Mouse (Mus musculus) embryonic facial prominence, embryonic 13.5 days (tissue): Measurements from ENCODE around the gene Smurf1. TPM values are rescaled to one million over a fixed set of nuclear protein-coding genes. Genes with fewer than 3 reads are reported as not detected.

Experiments
- ATAC-seq: fragments of 200-750 bp; cut with Nextera tagmentation; 2 replicates; pipeline ENCODE4 v1.8.0; 2017; ENCODE audit warnings: low read depth; ENCODE audit not compliant: insufficient number of reproducible peaks, insufficient read depth, low FRiP score, low TSS enrichment
- H3K27ac ChIP-seq: fragments of 300-500 bp; sonication (generic); 2 replicates; pipeline ENCODE4 v1.5.1; 2015; ENCODE audit warnings: moderate library complexity, mild to moderate bottlenecking, inconsistent platforms
- H3K27me3 ChIP-seq: fragments of 300-500 bp; sonication (generic); 2 replicates; pipeline ENCODE4 v1.6.1; 2015; ENCODE audit warnings: mild to moderate bottlenecking, inconsistent platforms
- H3K36me3 ChIP-seq: fragments of 300-500 bp; sonication (generic); 2 replicates; pipeline ENCODE4 v1.6.1; 2015; ENCODE audit warnings: mild to moderate bottlenecking, inconsistent platforms
- H3K4me1 ChIP-seq: fragments of 300-500 bp; sonication (generic); 2 replicates; pipeline ENCODE4 v1.6.1; 2015; ENCODE audit warnings: inconsistent platforms
- H3K4me2 ChIP-seq: fragments of 300-500 bp; sonication (generic); 2 replicates; pipeline ENCODE4 v1.6.1; 2015; ENCODE audit warnings: moderate library complexity, mild to moderate bottlenecking, inconsistent platforms
- H3K4me3 ChIP-seq: fragments of 300-500 bp; sonication (generic); 2 replicates; pipeline ENCODE4 v1.5.1; 2015; ENCODE audit warnings: mild to moderate bottlenecking, inconsistent platforms
- H3K9ac ChIP-seq: fragments of 300-500 bp; sonication (generic); 2 replicates; pipeline ENCODE4 v1.6.1; 2015; ENCODE audit warnings: mild to moderate bottlenecking, inconsistent platforms
- H3K9me3 ChIP-seq: fragments of 300-500 bp; sonication (generic); 2 replicates; pipeline ENCODE4 v1.6.1; 2016; ENCODE audit warnings: inconsistent platforms
- WGBS: fragments of 180-500 bp; shearing (Covaris S2); methylation state at CpG from one replicate; pipeline ENCODE4 v1.1.7; 2015; ENCODE audit warnings: mixed read lengths; 5-methylcytosine and 5-hydroxymethylcytosine counted together
- polyA plus RNA-seq: library from polyadenylated mRNA; unstranded; fragments of >200 nt; fragmentation: Nextera tagmentation; extraction: Ambion mirVana; gene quantifications from 2 replicates; pipeline ENCODE4 v1.2.1, GENCODE M21; 2015

Gene Smurf1
- polyA plus RNA-seq, 1 experiment from 2014 or later: 18.0 TPM

DNA sequence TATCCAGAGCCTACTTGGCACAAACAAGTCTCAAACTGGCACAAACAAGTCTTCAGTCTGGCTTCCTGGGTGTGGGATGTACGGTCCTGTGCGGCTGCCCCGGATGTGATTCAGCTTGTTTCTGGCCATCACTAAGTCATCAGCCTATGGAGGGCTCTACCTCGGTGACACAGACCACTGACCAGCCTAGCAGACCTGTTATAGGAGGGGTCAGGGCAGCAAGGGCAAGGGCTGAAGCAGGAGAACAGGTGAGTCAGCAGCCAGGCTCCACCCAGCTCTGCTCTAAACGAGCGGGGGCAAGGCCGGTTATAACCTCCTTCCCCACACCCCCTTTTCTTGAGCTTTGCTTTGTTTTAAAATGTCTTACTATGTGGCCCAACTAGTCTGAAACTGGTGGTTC lies 11.2 kb downstream of the Smurf1 start:
- H3K36me3 ChIP-seq: no peaks in the 10 kb centered on the region
- H3K9me3 ChIP-seq: no peaks in the 10 kb centered on the region
- 81% methylated on average over 7 of the region's 7 CpGs for WGBS
- peaks cover 45% of the 10 kb centered on the region for H3K4me1 ChIP-seq
- H3K9ac ChIP-seq: no peak overlapping the region
- no peak overlapping the region for H3K27ac ChIP-seq
- 0 out of 2 replicates have a peak overlapping the region, but pooled peaks have one; percentile 1 for H3K4me2 ChIP-seq
- H3K27me3 ChIP-seq: no peaks in the 10 kb centered on the region
- no peak overlapping the region for H3K4me3 ChIP-seq
- ATAC-seq: no peak

DNA sequence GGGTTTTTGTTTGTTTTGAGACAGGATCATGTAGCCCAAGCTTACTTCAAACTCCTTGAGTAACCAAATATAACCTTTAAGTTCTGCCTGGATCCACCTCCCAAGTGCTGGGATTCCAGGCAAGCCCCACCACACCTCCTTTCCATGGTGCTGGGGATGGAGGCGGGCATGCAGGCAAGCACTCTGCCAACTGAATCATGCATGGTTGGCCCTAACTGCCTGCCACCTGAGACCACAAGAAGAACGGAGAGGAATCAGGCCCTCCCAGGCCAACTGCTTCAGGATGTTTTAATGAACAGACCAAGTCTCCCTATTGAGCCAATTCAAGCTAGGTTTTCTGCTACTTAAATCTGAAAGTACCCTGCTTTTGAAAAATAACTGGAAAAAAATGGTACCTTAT lies 13.1 kb downstream of the Smurf1 start:
- H3K4me1 ChIP-seq: peaks cover 41% of the 10 kb centered on the region
- no peak overlapping the region for H3K9ac ChIP-seq
- 66% methylated on average over 2 of the region's 2 CpGs for WGBS
- no peak overlapping the region for H3K4me3 ChIP-seq
- no peaks in the 10 kb centered on the region for H3K27me3 ChIP-seq
- no peak overlapping the region for H3K4me2 ChIP-seq
- ATAC-seq: no peak
- H3K36me3 ChIP-seq: no peaks in the 10 kb centered on the region
- no peaks in the 10 kb centered on the region for H3K9me3 ChIP-seq
- H3K27ac ChIP-seq: no peak overlapping the region

DNA sequence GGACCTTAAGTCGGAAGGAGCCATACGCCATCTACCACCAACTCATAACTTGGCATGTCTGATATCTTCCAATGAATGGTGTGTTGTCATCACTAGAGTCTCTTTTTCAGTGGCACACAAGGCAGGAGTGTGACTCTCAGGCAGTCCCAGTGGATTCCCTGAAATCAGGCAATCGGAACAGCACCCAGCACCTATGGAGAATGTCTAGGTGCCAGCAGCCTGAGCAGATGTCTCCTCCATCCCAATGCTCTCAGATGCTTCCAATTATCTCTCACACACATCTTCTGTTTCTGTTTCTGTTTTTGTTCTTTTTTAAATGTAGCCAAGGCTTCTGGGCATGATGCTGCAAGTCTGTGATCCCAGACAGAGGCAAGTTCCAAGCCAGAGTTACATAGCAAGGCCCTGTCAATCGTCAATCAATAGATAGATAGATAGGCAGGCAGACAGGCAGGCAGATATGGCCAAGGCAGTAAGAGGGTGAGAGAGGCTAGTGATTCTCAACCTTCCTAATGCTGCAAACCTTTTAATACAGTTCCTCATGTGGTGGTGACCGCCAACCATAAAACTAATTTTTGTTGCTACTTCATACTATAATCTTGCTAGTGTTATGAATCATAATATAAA lies 15.1 kb downstream of the Smurf1 start:
- 84% methylated on average over 5 of the region's 5 CpGs for WGBS
- Histone ChIP-seq H3K27ac (no peak overlapping the region), H3K27me3 (no peaks in the 10 kb centered on the region), H3K4me3 (no peak overlapping the region), H3K36me3 (no peaks in the 10 kb centered on the region), H3K9me3 (no peaks in the 10 kb centered on the region), H3K9ac (no peak overlapping the region), H3K4me2 (no peak overlapping the region), H3K4me1 (peaks cover 51% of the 10 kb centered on the region)
- ATAC-seq: no peak

DNA sequence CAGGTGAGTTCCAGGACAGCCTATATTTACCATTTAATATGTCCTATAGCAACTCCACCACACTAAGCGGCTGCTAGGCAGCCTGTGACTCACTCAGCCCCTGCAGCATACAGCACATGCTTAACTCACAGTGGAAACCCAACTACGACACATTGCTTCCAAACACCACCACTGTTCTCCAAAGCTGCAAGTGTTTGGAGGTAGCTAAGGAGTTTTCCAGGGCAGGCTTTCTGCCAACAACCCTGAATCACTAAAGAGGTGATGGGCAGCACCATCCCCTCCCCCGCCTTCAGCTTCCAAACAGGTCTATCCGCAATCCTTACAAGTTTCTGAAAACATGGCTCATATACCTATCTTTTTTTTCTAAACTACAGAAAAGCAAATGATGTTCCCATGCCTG lies 15.8 kb downstream of the Smurf1 start:
- H3K27me3 ChIP-seq: no peaks in the 10 kb centered on the region
- 75% methylated on average over 4 of the region's 4 CpGs for WGBS
- no peak for ATAC-seq
- H3K9ac ChIP-seq: no peak overlapping the region
- H3K36me3 ChIP-seq: no peaks in the 10 kb centered on the region
- H3K9me3 ChIP-seq: no peaks in the 10 kb centered on the region
- H3K4me2 ChIP-seq: no peak overlapping the region
- H3K4me1 ChIP-seq: peaks cover 55% of the 10 kb centered on the region
- no peak overlapping the region for H3K4me3 ChIP-seq
- no peak overlapping the region for H3K27ac ChIP-seq

DNA sequence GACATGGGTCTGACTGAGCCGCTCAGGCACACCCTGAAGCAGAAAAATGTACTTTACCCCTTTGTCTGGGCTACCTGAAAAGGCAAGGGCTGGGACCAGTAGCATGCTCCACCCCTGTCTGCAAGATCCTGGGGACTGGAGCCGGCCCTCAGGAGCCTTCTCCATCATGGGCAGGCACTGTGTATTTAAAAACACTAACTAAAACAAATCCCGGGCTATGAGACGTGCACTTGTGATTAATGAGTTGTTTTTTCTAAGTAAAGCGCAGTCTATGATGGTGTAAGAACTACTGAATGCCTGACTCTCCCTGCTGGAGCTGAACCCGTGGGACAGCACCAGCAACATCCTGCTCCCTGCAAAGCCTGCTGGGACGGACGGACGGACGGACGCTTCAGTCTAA lies 17.2 kb downstream of the Smurf1 start:
- Histone ChIP-seq H3K4me3 (no peak overlapping the region), H3K4me1 (peaks cover 46% of the 10 kb centered on the region), H3K27ac (no peak overlapping the region), H3K27me3 (no peaks in the 10 kb centered on the region), H3K36me3 (no peaks in the 10 kb centered on the region), H3K9me3 (no peaks in the 10 kb centered on the region), H3K9ac (no peak overlapping the region), H3K4me2 (no peak overlapping the region)
- ATAC-seq: no peak
- 74% methylated on average over 11 of the region's 11 CpGs for WGBS

DNA sequence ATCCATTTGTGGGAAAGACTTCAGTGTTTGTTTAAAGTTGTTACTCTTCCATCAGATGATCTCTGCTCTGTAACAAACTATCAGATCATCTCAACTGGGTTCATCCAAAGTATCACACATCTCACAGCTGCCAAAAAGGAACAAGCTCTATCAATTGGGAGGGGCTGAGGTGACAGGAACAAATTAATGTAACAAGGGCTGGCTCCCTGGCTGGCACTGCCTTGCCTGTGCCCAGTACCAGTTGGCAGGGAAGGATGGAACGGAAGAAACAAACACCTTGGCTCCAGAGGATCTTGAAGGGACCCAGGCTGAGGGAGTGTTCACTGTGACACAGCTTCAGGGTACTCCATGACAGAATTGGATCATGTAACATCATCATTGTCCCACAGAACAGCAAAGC lies 17.6 kb downstream of the Smurf1 start:
- H3K27me3 ChIP-seq: no peaks in the 10 kb centered on the region
- H3K9ac ChIP-seq: no peak overlapping the region
- no peak overlapping the region for H3K27ac ChIP-seq
- no peak for ATAC-seq
- 72% methylated on average over 1 of the region's 1 CpGs for WGBS
- no peak overlapping the region for H3K4me3 ChIP-seq
- no peaks in the 10 kb centered on the region for H3K9me3 ChIP-seq
- no peak overlapping the region for H3K4me2 ChIP-seq
- peaks cover 41% of the 10 kb centered on the region for H3K4me1 ChIP-seq
- no peaks in the 10 kb centered on the region for H3K36me3 ChIP-seq

DNA sequence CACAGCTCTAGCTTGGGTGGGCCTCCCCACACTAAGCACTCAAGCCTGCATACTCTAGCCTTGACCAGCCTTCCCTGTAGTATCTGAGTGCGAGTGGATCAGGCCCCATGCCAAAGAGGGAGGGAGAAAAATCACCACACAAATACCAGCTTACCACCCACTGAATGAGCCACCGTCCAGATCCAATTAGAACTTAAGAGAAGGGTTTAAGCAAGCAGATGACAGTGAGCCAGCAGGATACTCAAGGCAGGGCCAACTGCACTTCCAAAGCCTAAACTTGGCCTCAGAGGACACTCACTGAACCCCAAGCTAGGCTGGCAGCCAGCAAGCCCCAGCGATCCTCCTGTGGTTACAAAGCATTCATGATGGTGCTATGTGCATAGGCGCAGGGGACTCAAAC lies 19.6 kb downstream of the Smurf1 start:
- Histone ChIP-seq H3K27ac (no peak overlapping the region), H3K36me3 (no peaks in the 10 kb centered on the region), H3K4me2 (no peak overlapping the region), H3K4me1 (peaks cover 52% of the 10 kb centered on the region), H3K9me3 (no peaks in the 10 kb centered on the region), H3K4me3 (no peak overlapping the region), H3K27me3 (no peaks in the 10 kb centered on the region), H3K9ac (no peak overlapping the region)
- WGBS: 78% methylated on average over 4 of the region's 4 CpGs
- ATAC-seq: no peak

DNA sequence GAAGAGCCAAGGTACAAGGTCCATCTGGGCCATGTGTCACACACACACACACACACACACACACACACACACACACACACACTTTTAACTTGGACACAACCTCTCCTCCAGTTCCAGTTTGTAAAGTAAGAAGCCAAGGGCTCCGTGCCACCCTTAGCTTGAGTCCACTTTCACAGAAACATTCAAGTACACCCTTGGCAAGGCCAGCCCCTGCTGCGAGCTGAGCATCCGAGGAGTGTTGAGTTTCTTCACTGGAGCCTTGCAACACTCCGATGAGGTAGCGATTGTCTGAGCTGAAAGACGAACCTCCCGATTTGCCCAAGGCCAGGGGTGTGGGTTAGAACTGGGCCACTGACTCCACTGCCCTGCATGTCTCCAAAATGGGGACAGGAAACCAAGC lies 20.7 kb downstream of the Smurf1 start:
- 43% methylated on average over 7 of the region's 7 CpGs for WGBS
- no peak for ATAC-seq
- Histone ChIP-seq H3K4me1 (peaks cover 52% of the 10 kb centered on the region), H3K4me2 (no peak overlapping the region), H3K27me3 (no peaks in the 10 kb centered on the region), H3K9ac (no peak overlapping the region), H3K36me3 (no peaks in the 10 kb centered on the region), H3K27ac (no peak overlapping the region), H3K9me3 (no peaks in the 10 kb centered on the region), H3K4me3 (no peak overlapping the region)

DNA sequence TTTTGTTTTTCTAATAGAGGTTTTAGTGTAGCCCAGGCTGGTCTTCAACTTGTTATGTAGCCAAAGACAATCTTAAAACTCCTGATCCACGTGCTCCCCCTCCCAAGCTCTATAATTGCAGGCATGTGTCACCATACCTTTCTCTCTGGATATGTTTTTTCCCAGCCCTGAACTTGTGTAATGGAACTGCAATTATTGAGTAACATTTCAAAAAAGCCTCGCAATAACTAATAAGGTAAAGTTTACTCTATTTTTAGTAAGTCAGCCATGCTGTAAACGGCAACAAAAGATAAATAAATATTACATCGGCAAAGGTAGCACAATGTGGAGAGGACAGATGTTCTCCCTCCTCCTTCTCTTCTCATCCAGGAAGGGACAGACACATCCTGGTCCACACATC lies 21.3 kb downstream of the Smurf1 start:
- Histone ChIP-seq H3K4me2 (no peak overlapping the region), H3K9ac (no peak overlapping the region), H3K36me3 (no peaks in the 10 kb centered on the region), H3K4me1 (peaks cover 48% of the 10 kb centered on the region), H3K27me3 (no peaks in the 10 kb centered on the region), H3K9me3 (no peaks in the 10 kb centered on the region), H3K4me3 (no peak overlapping the region), H3K27ac (no peak overlapping the region)
- no peak for ATAC-seq
- 79% methylated on average over 4 of the region's 4 CpGs for WGBS

DNA sequence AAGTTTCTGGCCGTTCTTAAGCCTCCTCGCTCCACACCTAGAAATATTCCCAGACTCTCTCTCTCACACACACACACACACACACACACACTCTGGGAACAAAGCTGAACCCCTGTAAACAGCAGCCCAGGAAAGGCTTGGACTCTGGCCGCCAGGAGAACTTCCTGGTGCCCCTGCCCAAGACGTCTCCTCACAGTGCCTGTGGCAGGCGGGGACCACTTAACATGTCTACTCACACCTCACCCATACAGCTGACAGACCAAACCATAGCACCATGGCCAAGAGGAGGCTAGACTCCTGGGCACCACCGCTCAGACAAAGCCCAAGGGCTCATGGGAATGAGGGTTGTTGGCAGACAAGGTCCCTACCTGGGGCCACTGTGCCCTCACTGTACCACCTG lies 22.3 kb downstream of the Smurf1 start:
- no peak overlapping the region for H3K9ac ChIP-seq
- no peak for ATAC-seq
- H3K9me3 ChIP-seq: no peaks in the 10 kb centered on the region
- H3K4me1 ChIP-seq: peaks cover 45% of the 10 kb centered on the region
- no peaks in the 10 kb centered on the region for H3K27me3 ChIP-seq
- no peak overlapping the region for H3K27ac ChIP-seq
- WGBS: 85% methylated on average over 6 of the region's 6 CpGs
- H3K36me3 ChIP-seq: no peaks in the 10 kb centered on the region
- H3K4me3 ChIP-seq: no peak overlapping the region
- H3K4me2 ChIP-seq: no peak overlapping the region

DNA sequence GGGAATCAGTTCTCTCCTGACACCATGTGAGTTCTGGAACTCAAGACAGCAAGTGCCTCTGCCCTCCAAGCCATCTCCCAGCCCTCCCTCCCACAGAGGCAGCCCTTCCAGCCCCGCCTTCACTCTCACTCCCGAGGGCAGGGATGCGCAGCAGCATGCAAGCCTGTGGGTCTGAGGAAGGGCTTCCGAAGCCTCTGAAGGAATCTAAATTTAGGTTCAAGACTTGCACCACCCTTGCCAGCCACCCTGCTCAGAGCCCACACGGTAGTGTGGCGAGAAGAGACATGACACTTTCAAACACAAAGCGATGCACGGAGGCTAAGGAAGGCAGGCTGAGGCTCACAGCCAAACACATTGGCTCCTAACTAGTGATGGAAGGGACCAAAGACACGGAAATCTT lies 23.2 kb downstream of the Smurf1 start:
- Histone ChIP-seq H3K27me3 (no peaks in the 10 kb centered on the region), H3K9ac (no peak overlapping the region), H3K36me3 (no peaks in the 10 kb centered on the region), H3K9me3 (no peaks in the 10 kb centered on the region), H3K4me3 (no peak overlapping the region), H3K27ac (no peak overlapping the region), H3K4me1 (peaks cover 41% of the 10 kb centered on the region), H3K4me2 (no peak overlapping the region)
- ATAC-seq: no peak
- 61% methylated on average over 9 of the region's 9 CpGs for WGBS

DNA sequence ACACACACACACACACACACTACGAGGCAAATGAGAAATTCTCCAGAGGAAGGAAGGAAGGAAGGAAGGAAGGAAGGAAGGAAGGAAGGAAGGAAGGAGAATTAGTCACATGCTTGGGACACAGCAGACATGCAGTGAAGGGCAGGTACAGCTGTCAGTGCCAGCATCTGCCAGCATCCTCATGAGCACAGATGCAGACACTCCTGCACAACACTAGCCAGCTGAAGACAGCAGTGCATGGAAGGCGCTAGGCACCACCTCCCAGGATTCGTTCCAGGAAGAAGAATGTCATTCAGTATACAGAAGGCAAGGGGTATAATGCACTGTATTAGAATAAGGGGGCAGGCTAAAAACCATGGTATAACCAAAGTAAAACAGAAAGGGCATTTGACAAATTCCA lies 24.7 kb downstream of the Smurf1 start:
- Histone ChIP-seq H3K36me3 (no peaks in the 10 kb centered on the region), H3K27ac (no peak overlapping the region), H3K4me1 (peaks cover 46% of the 10 kb centered on the region), H3K9me3 (no peaks in the 10 kb centered on the region), H3K4me3 (no peak overlapping the region), H3K9ac (no peak overlapping the region), H3K4me2 (no peak overlapping the region), H3K27me3 (no peaks in the 10 kb centered on the region)
- no peak for ATAC-seq
- 70% methylated on average over 3 of the region's 3 CpGs for WGBS

DNA sequence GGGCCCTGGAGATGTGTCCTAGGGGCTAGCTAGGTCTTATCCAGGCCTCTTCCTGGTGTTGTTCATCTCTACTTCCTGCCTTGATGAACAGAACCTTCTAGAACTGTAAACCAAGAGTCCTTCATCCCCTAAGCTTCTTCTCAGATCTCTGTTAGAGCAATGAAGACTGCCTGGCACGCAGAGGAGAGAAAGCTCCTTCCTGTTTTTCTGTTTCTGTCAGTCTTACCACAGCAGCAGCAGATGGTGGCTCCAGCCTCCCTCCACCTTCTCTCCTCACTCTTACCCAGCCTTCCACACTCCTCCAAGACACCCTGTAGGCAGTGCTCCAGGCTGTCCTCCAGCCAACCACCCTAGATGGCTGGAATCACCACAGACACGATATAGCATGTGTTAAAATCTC lies 28.3 kb downstream of the Smurf1 start:
- Histone ChIP-seq H3K4me3 (no peak overlapping the region), H3K36me3 (no peaks in the 10 kb centered on the region), H3K9me3 (no peaks in the 10 kb centered on the region), H3K4me2 (no peak overlapping the region), H3K9ac (no peak overlapping the region), H3K27ac (no peak overlapping the region), H3K27me3 (no peaks in the 10 kb centered on the region), H3K4me1 (peaks cover 43% of the 10 kb centered on the region)
- WGBS: 80% methylated on average over 2 of the region's 2 CpGs
- ATAC-seq: no peak
